Mouse (Mus musculus): ENCODE data around the gene Cbwd1.

Cbwd1 gene

GRCm38 (mm10) chr19:24961172-24961962 is at the start of gene Cbwd1:
Gene Cbwd1 (minus strand): TSS chr19:24961610.
- peak; percentile 99 for DNase-seq (ENCODE audit: low read depth, low spot score)

GRCm38 (mm10) chr19:25008509-25008908 is 47.1 kb upstream of the Cbwd1 start:
- DNase-seq (ENCODE audit: low read depth, low spot score), result no peak

DNA sequence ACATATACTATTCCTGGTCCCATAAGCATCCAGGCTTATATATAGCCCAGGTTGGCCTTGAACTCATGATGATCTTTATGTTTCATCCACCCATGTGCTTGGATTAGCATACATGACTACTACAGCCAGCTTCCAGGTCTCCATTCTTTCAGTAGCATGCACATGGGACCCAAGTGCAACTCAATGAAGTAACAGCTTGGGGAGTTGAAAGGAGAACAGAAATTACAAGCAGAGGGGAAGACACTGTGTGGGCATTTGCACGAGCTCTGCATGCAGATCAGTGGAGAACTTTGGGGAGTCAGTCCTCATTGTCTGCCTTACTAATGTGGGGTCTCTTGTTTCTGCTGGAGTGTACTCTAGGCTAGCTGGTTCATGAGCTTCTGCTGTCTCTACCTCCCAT is 45.3 kb upstream of the Cbwd1 start:
- DNase-seq (ENCODE audit: low read depth, low spot score), result no peak

DNA sequence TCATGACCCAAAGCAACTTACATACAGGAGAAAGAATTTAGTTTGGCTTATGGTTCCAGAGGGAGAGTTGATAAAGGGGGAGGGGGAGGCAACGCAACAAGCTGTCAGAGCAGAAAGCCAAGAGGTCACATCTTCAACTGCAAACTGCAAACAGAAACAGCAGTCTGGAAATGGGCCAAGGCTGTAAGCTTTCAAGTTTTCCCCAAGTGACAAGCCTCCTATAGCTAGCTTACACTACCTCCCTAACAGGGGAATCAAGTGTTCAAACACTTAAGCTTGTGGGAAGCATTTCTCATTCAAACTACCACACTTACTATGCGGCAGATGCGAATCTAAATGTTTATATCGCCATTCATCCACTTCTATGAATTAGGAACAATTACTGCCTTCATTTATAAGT is 42.4 kb upstream of the Cbwd1 start:
- DNase-seq (ENCODE audit: low read depth, low spot score), result no peak

GRCm38 (mm10) chr19:25002828-25003227 is 41.4 kb upstream of the Cbwd1 start:
- no peak for DNase-seq (ENCODE audit: low read depth, low spot score)

GRCm38 (mm10) chr19:25002032-25002431 is 40.6 kb upstream of the Cbwd1 start:
- no peak for DNase-seq (ENCODE audit: low read depth, low spot score)

GRCm38 (mm10) chr19:25000153-25000552 is 38.7 kb upstream of the Cbwd1 start:
- no peak for DNase-seq (ENCODE audit: low read depth, low spot score)

- no peak for DNase-seq (ENCODE audit: low read depth, low spot score)
These were observed 37.9 kb upstream of the Cbwd1 start, which contains the start of gene Dock8 for GRCm38 (mm10) chr19:24999201-24999886. Gene Dock8 (plus strand): TSS chr19:24999534.

DNA sequence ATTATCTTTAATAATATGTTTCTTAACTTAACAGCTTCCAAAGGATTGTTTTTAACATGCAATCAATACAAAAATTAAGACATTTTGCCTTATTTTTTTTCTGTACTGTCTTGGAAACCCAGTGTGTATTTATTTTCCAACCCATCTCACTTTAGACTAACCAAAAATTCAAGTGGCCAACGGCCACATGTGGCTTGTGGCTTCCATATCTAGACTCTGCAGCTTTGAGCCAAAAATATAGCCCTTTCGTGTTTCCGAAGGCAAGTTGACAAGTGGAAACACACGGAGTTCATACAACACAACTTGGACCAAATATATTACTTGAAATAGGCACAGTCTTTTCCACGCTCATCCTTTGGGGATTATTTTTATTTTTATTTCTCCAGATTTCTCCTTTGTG is 37.2 kb upstream of the Cbwd1 start:
- no peak for DNase-seq (ENCODE audit: low read depth, low spot score)

GRCm38 (mm10) chr19:24996815-24997704 is 35.6 kb upstream of the Cbwd1 start:
- DNase-seq (ENCODE audit: low read depth, low spot score), result no peak

DNA sequence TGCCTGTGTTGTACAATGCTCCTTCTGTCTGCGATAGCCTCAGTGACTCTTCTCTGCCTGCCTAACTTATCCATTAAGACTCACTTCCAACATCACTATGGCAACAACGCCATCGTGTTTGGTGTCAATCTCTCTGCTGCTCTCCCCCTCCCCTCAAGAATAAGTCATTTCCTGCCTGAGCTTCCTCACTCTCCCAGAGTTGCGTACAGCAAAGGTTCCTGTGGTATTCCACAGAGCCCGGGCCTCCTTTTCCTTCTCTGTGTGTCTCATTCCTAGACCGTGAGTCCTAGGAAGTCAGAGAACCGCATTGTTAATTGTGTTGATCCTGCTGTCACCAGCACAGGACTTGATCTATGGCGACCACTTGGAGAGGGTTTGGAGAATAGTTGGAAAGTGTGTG is 33.5 kb upstream of the Cbwd1 start:
- no peak for DNase-seq (ENCODE audit: low read depth, low spot score)

DNA sequence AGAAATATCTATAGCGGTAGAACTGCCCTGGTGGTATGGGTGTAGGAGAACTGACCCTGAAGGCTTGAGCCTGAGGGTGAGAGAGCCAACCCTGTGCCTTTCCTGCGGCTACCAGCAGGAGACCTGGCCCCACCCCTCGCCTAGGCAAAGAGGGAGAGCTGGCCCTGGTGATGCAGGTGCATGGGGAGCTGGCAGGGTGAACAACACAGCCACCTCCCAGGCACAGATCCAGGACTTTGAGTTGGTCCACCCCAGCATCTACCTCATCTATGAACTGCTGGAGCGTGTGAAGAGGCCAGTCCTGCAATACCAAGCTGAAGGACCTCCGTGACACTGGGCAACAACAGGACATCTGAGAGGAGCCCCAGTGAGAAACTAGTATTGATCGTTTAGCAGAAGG is 32.1 kb upstream of the Cbwd1 start:
- no peak for DNase-seq (ENCODE audit: low read depth, low spot score)

DNA sequence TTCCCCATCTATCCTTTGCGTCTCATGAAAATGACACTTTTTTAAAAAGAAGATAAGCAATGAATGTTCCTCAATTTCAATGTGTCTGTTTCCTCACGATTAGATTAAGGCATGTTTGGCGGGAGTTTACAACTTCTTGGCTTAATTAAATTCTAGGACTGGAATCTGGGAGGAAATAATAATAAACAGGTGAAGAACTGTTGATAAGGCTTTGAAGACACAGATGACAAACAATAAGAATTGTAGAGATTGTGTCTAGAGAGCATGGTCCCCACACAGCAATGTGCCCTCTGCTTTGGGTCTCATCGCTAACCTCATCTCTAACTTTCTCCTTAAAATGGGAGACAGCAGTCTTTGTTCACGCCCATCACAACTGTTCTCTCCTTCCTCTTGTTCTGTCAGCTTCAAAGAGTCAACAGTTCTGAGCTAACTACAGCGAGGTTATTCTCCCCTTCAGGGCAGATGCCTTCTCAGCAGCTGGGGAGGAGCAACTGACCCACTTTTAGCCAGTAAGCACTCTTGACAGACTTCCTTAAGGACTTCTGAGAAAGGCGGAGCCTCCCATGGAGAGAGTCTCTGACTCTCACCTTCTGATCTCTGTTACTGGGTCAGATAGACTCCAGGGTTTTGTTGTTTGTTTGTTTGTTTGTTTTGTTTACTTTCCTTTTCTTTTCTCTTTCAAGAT is 28.9 kb upstream of the Cbwd1 start:
- no peak for DNase-seq (ENCODE audit: low read depth, low spot score)

- no peak for DNase-seq (ENCODE audit: low read depth, low spot score)
These were observed 27.4 kb upstream of the Cbwd1 start for GRCm38 (mm10) chr19:24988831-24989230.

DNA sequence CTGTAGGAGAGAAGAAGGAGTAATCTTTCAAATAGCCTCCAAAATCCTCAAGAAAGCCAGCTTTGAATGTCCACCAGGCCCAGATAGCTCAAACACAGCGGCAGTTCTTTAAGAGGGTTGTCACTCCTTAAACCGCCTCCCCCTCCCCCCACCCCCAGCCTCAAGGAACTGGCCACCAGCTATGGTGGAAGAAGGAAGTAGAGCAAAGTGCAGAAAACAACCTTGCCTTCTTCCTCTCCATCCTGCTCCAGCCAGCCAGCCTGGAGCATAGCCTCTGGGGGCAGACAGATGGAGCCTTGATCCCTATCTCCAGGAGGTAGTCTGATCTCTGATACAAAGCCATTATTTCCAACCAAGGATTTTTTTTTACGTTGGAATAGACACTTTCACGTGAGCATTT is 25.9 kb upstream of the Cbwd1 start:
- DNase-seq (ENCODE audit: low read depth, low spot score), result no peak

DNA sequence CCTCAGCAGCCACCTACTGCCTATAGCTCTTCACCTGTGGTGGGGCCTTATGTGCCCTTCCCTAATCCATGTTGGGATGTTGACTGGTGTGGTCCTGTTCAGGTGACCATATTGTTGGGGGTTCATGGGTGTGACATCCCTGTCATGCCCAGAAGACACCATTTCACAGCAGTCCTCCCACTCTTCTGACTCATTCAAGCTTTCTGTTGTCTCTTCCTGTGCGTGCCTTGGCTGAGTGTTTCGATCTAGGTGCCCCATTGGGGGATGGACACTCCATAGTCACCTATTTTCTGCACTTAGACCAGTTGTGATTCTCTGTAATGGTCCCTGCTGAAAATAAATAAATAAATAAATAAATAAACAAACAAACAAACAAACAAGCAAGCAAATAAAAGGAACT is 23.6 kb upstream of the Cbwd1 start:
- DNase-seq (ENCODE audit: low read depth, low spot score), result no peak

DNA sequence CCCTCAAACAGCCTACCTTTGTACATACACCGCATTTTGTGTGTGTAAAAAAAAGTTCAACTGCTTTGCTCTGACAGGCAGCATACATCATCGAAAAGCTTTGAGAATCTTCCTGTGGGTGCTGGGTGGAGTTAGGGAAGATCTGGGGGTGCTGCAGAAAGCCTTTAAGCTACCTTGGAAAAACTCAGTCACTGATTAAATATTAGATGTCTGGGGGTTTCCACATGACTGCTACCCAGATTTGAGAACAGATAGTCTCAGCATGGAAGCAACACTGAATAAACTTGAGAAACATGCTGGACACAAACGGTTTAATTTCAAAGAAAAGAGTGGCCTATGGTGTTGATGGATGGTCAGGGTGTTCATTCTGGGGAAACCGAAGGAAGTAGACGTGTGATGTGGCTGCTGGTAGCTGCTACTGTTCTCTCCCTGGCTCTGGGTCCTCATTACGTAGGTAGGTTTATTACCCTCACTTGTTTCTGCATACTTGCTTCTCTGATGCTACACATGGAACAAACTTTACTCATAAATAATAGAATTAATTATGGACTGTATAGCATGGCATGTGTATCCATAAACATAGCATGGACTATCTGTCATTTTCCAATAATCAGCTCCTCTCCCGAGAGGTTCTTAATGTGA is 22.6 kb upstream of the Cbwd1 start:
- no peak for DNase-seq (ENCODE audit: low read depth, low spot score)

- DNase-seq (ENCODE audit: low read depth, low spot score), result no peak
These were observed 21.6 kb upstream of the Cbwd1 start for GRCm38 (mm10) chr19:24983050-24983449.

- no peak for DNase-seq (ENCODE audit: low read depth, low spot score)
These were observed 19.9 kb upstream of the Cbwd1 start for GRCm38 (mm10) chr19:24981294-24981693.

GRCm38 (mm10) chr19:24978852-24979842 is 17.7 kb upstream of the Cbwd1 start:
- DNase-seq (ENCODE audit: low read depth, low spot score), result no peak
